Mouse (Mus musculus) heart, postnatal 0 days (tissue): Measurements from ENCODE around the gene Olfr10.

Source experiments
- CTCF ChIP-seq: IDR thresholded peaks from 2 replicates; pipeline ENCODE4 v1.5.1; 2016; ENCODE audit warnings: antibody characterized with exemption, control low read depth, low read depth
- EP300 ChIP-seq: IDR thresholded peaks from 2 replicates; pipeline ENCODE4 v1.6.1; 2016; ENCODE audit warnings: antibody characterized with exemption, low read depth

DNA sequence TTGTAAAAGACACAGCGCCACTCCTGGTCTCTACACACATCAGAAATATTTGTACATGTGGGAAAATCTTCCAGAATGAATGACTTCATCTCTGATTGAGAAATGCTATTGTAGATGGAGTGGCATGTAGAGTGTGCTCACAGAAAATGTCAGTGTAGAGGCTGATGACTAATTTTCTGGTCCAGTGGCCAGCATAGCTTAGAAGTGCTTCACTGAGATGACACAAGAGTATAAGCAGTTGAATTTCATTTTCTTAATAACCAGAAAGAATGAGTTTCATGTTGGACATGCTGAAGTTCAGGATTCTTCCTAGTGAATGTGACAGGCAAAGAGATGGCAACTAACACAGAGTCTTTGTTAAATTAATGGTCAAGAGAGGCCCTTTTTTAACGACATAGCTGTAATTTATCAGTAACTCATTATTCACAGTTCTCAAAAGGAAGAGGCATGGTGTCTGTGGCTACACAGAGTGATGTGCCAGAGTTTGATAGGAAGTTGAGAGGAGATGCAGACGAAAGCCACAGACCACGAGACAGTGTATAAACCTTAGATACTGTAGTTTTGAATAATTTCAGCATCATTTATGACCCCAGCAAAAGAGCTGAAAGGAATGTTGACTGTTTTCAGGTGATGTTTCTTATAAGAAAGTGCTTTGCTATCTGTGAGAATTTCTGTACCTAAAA is 32.8 kb downstream of the Olfr10 start:
- TF ChIP-seq CTCF (no peak), EP300 (no peak)
